Mouse (Mus musculus) cerebellum, adult 18-20 months (tissue): ENCODE measurements around the gene Acat1.
A peak's percentile ranks its signal among the peaks of the same experiment; 100 is the strongest.

Experiments used
- DNase-seq, 2 experiments: peaks; one replicate each; pipeline ENCODE4 v3.0.0; 2021

The Acat1 gene

GRCm38 (mm10) chr9:53609968-53610781 is at the start of gene Acat1:
Acat1 (minus strand) TSS chr9:53610382.
- DNase-seq: peak; percentile 94 to 95

GRCm38 (mm10) chr9:53634796-53635195 is 24.6 kb upstream of the Acat1 start:
- DNase-seq: no peak

DNA sequence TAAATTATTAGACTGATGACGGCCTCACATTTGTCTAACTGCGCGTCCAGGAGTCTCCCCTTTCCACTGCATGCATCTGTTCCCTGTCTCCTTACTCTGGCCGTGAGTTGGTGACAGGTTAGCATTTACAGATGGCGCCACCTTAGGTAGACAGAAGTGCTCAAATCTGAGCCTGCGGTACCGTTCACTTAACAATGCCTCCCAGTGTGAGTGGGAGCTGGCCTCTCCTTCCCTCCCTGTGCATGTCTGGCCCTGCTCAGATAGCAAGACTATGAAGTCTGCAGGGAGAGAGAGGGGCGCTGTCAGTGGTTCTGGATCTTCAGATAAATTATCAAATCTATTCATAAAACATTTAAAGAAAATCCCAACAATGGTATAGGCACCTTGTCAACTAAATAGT is 5.1 kb upstream of the Acat1 start:
- no peak for DNase-seq

GRCm38 (mm10) chr9:53614286-53614685 is 4.1 kb upstream of the Acat1 start:
- DNase-seq: no peak

GRCm38 (mm10) chr9:53609306-53609967 is 745 bp downstream of the Acat1 start:
- peak; percentile 21 to 26 for DNase-seq

- DNase-seq: no peak
Measured at GRCm38 (mm10) chr9:53607816-53608215, 2.4 kb downstream of the Acat1 start.

- DNase-seq: no peak
Measured at GRCm38 (mm10) chr9:53607192-53607591, 3.0 kb downstream of the Acat1 start.

- DNase-seq: no peak
Measured at GRCm38 (mm10) chr9:53604954-53605353, 5.2 kb downstream of the Acat1 start.

- no peak for DNase-seq
Measured at GRCm38 (mm10) chr9:53603849-53604248, 6.3 kb downstream of the Acat1 start.

DNA sequence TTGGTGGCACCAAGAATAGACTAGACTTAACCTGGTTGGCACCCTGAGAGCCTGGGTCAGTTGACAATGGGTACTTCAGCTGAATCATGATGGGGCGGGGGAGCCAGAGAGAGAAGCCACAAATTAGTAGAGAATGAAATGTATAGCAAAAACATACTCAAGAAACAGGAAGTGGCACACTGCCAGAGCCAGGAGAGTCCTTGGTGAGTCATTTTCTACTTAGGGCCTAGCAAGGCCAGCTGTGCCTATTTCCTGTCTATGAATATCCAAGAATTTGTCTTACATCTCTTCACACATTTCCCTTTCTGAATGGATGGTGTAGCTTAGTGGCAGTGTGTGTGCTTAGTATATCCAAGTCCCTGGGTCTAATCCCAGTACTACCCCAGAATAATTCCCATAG is 6.8 kb downstream of the Acat1 start:
- no peak for DNase-seq

DNA sequence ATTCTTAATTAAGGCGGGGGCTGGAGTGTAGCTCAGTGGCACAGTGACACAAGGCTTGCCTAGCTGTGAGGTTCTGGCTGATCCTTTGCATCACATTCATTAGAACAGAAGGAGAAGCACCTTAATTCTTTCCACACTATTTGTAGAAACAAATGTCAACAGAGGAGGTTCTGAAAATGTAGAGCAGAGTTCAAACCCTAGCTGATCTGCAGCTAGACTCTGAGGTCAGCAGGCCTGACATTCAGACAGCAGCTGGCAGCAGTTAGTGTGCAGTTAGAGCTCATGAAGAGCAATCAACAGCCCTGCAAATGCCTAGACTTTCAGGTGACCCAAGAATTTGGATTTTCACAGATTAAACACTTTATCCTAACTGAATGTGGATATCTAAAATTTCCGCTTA is 8.6 kb downstream of the Acat1 start:
- DNase-seq: no peak

DNA sequence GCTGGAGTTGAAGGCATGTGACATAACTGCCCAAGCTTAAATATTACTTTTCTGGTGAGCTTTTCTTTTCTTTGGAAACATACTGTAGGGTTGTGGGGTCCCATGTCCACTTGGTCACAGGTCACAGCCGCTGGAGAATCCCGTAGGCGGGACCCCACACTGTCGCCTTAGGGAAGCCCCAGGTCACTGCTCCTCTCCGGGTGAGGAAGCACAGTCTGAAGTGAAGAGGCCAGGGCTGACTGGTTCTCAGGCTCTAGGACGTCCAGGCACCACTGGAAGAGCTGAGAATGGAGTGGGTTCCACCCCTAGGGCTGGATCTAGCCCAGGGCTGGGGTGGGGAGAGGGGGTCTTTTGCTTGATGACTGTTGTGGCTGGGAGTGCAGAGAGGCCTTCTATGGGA is 11.6 kb downstream of the Acat1 start:
- no peak for DNase-seq

DNA sequence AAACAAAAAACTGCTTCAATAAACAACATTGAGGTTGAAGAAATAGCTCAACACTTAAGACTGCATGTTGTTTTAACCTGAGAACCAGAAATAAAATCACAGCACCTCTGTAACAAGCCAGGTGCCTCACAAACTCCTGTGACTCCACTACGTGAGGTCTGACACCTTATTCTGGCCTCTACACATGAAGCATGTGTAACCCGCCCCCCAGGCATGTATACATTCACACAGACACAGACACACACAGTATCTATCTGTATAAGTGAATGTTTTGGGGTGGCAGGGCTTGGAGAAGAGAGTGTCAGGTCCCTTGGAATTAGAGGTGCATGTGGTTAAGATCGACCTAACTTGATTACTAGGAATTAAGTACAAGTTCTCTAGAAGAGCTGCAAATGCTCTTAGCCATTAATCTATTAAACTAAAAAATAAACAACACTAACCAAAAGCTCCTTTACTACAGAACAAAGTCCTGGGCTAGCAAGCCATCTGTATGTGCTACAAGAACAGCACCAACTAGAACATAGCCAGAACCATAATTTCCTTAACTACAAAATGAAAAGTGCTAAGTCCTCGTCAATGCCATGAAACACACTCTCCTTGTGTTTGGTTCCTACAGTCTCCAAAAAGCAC is 13.1 kb downstream of the Acat1 start:
- no peak for DNase-seq

DNA sequence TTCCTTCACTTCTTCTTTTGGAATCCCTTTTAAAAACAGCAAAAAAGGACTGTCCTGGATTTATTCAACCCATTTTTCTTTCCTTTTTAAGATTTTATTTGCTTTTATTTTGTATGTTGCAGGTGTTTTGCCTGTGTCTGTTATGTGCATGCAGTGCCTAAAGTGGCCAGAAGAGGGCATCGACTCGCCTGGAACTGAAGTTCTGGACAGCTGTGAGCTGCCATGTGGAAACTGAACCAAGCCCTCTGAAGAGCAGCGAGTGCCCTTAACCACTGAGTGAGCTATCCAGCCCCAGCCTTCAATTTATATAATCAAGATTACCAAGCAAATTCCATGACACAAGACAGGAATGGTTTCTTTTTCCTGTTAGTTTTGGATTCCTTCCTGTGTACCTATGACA is 15.4 kb downstream of the Acat1 start:
- DNase-seq: peak; percentile 50 to 60

DNA sequence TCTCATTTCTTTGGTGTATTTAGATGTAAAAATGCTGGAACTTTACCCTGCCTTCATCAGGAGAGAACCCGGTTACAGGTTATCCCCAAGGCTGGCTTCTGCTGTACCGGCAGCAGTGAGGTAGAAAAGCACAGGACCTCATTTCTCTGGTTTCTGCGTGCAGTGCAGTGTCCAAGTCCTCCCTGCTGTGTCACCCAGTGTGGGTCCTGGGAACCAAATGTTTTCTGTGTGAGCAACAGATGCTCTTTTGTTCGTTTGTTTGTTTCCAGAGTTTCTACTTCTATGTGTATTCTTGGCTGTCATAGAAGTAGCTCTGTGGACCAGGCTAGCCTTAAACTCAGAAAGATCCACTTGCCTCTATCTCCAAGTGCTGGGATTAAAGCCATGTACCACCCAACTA is 28.3 kb downstream of the Acat1 start:
- peak; percentile 56 to 72 for DNase-seq

GRCm38 (mm10) chr9:53575721-53576120 is 34.5 kb downstream of the Acat1 start:
- DNase-seq: no peak

GRCm38 (mm10) chr9:53572516-53573307 is 37.5 kb downstream of the Acat1 start:
- no peak for DNase-seq

- DNase-seq: peak; percentile 35 to 47
Measured at GRCm38 (mm10) chr9:53570662-53571061, 39.5 kb downstream of the Acat1 start.

DNA sequence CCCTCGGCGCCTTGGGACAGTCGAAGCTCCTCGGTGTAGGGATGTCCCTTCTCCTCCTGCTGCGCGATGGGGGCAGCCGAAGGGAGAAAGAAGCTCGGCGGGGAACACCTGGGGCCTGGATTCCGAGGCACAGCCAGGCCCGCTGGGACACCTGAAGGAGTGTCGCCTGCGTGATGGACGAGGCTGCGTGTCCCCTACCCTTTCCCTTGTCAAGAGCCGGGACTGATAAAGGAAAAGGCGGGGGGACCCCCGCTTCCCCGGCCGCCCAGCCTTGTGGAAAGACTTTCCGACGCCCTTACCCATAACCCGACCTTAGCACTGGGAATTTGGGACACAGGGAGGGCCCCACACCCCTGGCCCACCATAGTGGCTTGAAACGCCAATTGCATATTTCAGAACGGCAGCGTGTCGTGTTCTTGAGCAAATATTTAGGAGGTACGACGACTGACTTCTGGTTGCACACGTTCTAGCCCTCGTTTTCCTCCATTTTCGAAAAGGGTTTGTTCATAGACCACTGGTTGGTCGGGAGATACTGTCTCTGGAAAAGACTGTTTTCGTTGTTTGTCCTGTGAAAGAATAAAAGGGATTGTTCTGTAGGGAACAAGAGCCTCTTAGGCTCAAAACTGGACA is 72.7 kb downstream of the Acat1 start:
- no peak for DNase-seq

- DNase-seq: peak; percentile 100
Measured at GRCm38 (mm10) chr9:53536558-53537320, 73.4 kb downstream of the Acat1 start, which contains the start of the genes Atm and Npat. Atm (minus strand) TSS chr9:53536740. Npat (plus strand) TSS chr9:53537047.
